Mouse (Mus musculus) skeletal muscle tissue, adult 2 months (tissue): Measurements from ENCODE around the gene Olfr1303.

ENCODE experiments used
- DNase-seq: peaks from one replicate; pipeline ENCODE4 v3.0.0-alpha.2; 2012; ENCODE audit warnings: low read depth, low spot score

Gene Olfr1303

DNA sequence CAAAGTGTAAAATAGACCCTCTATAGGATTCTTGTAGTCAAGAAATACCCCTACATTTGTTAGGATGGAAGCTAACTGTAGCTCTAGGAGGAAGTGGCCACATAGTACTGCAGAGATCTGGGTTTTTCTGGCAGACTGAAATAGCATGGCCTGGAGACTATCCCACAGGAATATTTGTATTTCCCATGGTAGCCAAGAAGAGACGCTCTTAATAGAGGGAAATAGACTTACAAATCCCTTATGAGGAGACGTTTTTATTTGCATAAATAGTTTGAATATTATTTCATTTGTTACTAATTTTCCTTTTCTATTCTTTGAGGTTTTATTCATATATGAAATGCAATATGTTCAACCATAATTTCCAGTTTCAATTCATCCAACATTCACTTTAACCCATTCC is at the start of gene Olfr1303:
Gene Olfr1303, minus strand, starts transcription at position 101 of the 400 bp plus-strand sequence.
- no peak for DNase-seq

GRCm38 (mm10) chr2:111812936-111813335 is 7.2 kb downstream of the Olfr1303 start:
- no peak for DNase-seq

DNA sequence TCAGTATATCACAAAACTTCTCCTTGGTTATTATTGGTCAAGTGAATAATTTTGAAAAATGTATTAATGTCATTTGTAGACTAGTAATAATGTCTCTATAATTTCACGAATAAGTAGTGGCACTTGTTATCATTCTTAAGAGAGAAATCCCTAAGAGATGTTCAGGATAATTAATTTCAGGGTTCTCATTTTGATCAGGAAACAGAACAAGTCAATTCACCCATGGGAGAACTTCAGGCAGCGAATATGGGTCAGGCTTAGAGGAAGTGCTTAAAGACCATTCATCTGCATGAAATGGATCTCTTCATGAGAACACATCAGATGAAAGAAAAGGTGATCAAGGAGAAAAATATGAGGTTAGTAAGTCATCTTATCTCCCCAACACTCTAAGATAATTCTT is 43.0 kb downstream of the Olfr1303 start, which contains the start of gene Olfr1302:
Gene Olfr1302, plus strand, starts transcription at position 301 of the 400 bp plus-strand sequence.
- DNase-seq = no peak
